Mouse (Mus musculus) inflammation-experienced regulatory T-cells, adult 6 months (primary cell): ENCODE results near the gene Ran. TPM values are rescaled to one million over a fixed set of nuclear protein-coding genes. Genes with fewer than 3 reads are reported as not detected.

Experiments
- ATAC-seq: one replicate; pipeline ENCODE4 v1.8.0; 2017
- polyA plus RNA-seq, 3 experiments: library from polyadenylated mRNA; unstranded; fragments of 100-300 nt; shearing (Covaris generic); gene quantifications; one replicate each; pipeline ENCODE4 v1.2.1; 2017

Ran gene
- polyA plus RNA-seq, 3 experiments from 2014 or later, result 221 to 494 (median 253) TPM

- ATAC-seq, result no peak
These were observed 45.4 kb downstream of the Ran start for GRCm38 (mm10) chr5:129065301-129065700.

- ATAC-seq, result no peak
These were observed 46.1 kb downstream of the Ran start for GRCm38 (mm10) chr5:129065946-129066345.

GRCm38 (mm10) chr5:129066541-129067230 is 46.8 kb downstream of the Ran start:
- no peak for ATAC-seq

GRCm38 (mm10) chr5:129067231-129067834 is 47.5 kb downstream of the Ran start:
- no peak for ATAC-seq

GRCm38 (mm10) chr5:129071761-129072280 is 52.0 kb downstream of the Ran start:
- ATAC-seq, result no peak

GRCm38 (mm10) chr5:129073404-129073803 is 53.5 kb downstream of the Ran start:
- ATAC-seq, result no peak

Other genes with a start within 250 kb of the Ran start
- gene Rimbp2, start 66.6 kb upstream of the Ran start, polyA plus RNA-seq, result not detected
- gene Stx2, start 11.5 kb upstream of the Ran start, polyA plus RNA-seq, result 1 to 10 TPM; 1.1 to 2.3 (median 1.9) TPM
- gene Adgrd1, start 76.7 kb downstream of the Ran start, polyA plus RNA-seq, result 1 to 10 TPM in 1 of 3 experiments, under 1 TPM in 2; 0.34 to 1.5 (median 0.68) TPM